Mouse (Mus musculus): ENCODE data around the gene Fuca1. TPM values are rescaled to one million over a fixed set of nuclear protein-coding genes. Genes with fewer than 3 reads are reported as not detected.
"Not testable (repeated sequence)": the region's sequence is repeated elsewhere in the genome, so short reads cannot be mapped to it uniquely, and the experiment has no call there.

Gene Fuca1
- polyA plus RNA-seq, 1 experiment = 43.5 TPM

GRCm38 (mm10) chr4:135934708-135935500, 14.4 kb downstream of the Fuca1 start:
- H3K4me1 ChIP-seq (replicated peaks; ENCODE audit: control insufficient read depth, insufficient read depth, low read length) = no peaks in the 10 kb centered on the region
- H3K4me3 ChIP-seq (ENCODE audit: control insufficient read depth, insufficient read depth, low read length) = no peak overlapping the region
- peaks cover 4% of the 10 kb centered on the region; the same call in 1 of the 2 replicates for H3K36me3 ChIP-seq (ENCODE audit: control insufficient read depth, insufficient read depth, low read length)
- no peak for DNase-seq
- WGBS = 83% methylated on average over 12 of the region's 12 CpGs
- no peaks in the 10 kb centered on the region for H3K27me3 ChIP-seq (ENCODE audit: control insufficient read depth, insufficient read depth, low read length)
- no peak for TF ChIP-seq CTCF (IDR thresholded peaks at IDR 0.05; ENCODE audit: borderline replicate concordance, control insufficient read depth, extremely low read depth, insufficient read depth, low read length, poor library complexity)
- TF ChIP-seq POLR2A (IDR thresholded peaks at IDR 0.05; ENCODE audit: control insufficient read depth, extremely low read depth, insufficient read depth, low read length, poor library complexity) = no peak
- H3K27ac ChIP-seq (ENCODE audit: control insufficient read depth, insufficient read depth, low read length) = no peak overlapping the region

- no peak overlapping the region for H3K27ac ChIP-seq (ENCODE audit: control insufficient read depth, insufficient read depth, low read length)
These were observed 15.0 kb downstream of the Fuca1 start for GRCm38 (mm10) chr4:135935502-135935901.

GRCm38 (mm10) chr4:135938858-135939257, 18.3 kb downstream of the Fuca1 start:
- Histone ChIP-seq H3K4me3 (ENCODE audit: control insufficient read depth, insufficient read depth, low read length) (no peak overlapping the region), H3K27me3 (ENCODE audit: control insufficient read depth, insufficient read depth, low read length) (no peaks in the 10 kb centered on the region), H3K4me1 (replicated peaks; ENCODE audit: control insufficient read depth, insufficient read depth, low read length) (no peaks in the 10 kb centered on the region), H3K36me3 (ENCODE audit: control insufficient read depth, insufficient read depth, low read length) (no peaks in the 10 kb centered on the region; the same call in 1 of the 2 replicates), H3K27ac (ENCODE audit: control insufficient read depth, insufficient read depth, low read length) (no peak overlapping the region)
- WGBS = 98% methylated on average over 7 of the region's 7 CpGs
- no peak for DNase-seq
- TF ChIP-seq CTCF (IDR thresholded peaks at IDR 0.05; ENCODE audit: borderline replicate concordance, control insufficient read depth, extremely low read depth, insufficient read depth, low read length, poor library complexity) (no peak), POLR2A (IDR thresholded peaks at IDR 0.05; ENCODE audit: control insufficient read depth, extremely low read depth, insufficient read depth, low read length, poor library complexity) (no peak)

More at GRCm38 (mm10) chr4:135935502-135935901, 15.0 kb downstream of the Fuca1 start:
- TF ChIP-seq CTCF (IDR thresholded peaks at IDR 0.05; ENCODE audit: borderline replicate concordance, control insufficient read depth, extremely low read depth, insufficient read depth, low read length, poor library complexity) (no peak), POLR2A (IDR thresholded peaks at IDR 0.05; ENCODE audit: control insufficient read depth, extremely low read depth, insufficient read depth, low read length, poor library complexity) (no peak)
- Histone ChIP-seq H3K36me3 (ENCODE audit: control insufficient read depth, insufficient read depth, low read length) (peaks cover 4% of the 10 kb centered on the region; the same call in 1 of the 2 replicates), H3K27me3 (ENCODE audit: control insufficient read depth, insufficient read depth, low read length) (no peaks in the 10 kb centered on the region), H3K4me3 (ENCODE audit: control insufficient read depth, insufficient read depth, low read length) (no peak overlapping the region), H3K4me1 (replicated peaks; ENCODE audit: control insufficient read depth, insufficient read depth, low read length) (no peaks in the 10 kb centered on the region)
- 92% methylated on average over 5 of the region's 5 CpGs for WGBS
- DNase-seq = no peak

GRCm38 (mm10) chr4:135941026-135941425, 20.5 kb downstream of the Fuca1 start:
- not testable (repeated sequence) for H3K4me1 ChIP-seq (replicated peaks; ENCODE audit: control insufficient read depth, insufficient read depth, low read length); H3K27me3 ChIP-seq (ENCODE audit: control insufficient read depth, insufficient read depth, low read length); H3K36me3 ChIP-seq (ENCODE audit: control insufficient read depth, insufficient read depth, low read length); H3K4me3 ChIP-seq (ENCODE audit: control insufficient read depth, insufficient read depth, low read length); H3K27ac ChIP-seq (ENCODE audit: control insufficient read depth, insufficient read depth, low read length); DNase-seq
- 0 out of 2 replicates have a peak, but pooled peaks have one; percentile 21 for TF ChIP-seq CTCF (IDR thresholded peaks at IDR 0.05; ENCODE audit: borderline replicate concordance, control insufficient read depth, extremely low read depth, insufficient read depth, low read length, poor library complexity)
- 95% methylated on average over 8 of the region's 8 CpGs for WGBS

GRCm38 (mm10) chr4:135942193-135942592, 21.7 kb downstream of the Fuca1 start:
- no peak for DNase-seq
- H3K27me3 ChIP-seq (ENCODE audit: control insufficient read depth, insufficient read depth, low read length) = no peaks in the 10 kb centered on the region
- H3K36me3 ChIP-seq (ENCODE audit: control insufficient read depth, insufficient read depth, low read length) = no peaks in the 10 kb centered on the region
- peaks cover 6% of the 10 kb centered on the region for H3K4me1 ChIP-seq (replicated peaks; ENCODE audit: control insufficient read depth, insufficient read depth, low read length)
- no peak overlapping the region for H3K4me3 ChIP-seq (ENCODE audit: control insufficient read depth, insufficient read depth, low read length)
- TF ChIP-seq CTCF (IDR thresholded peaks at IDR 0.05; ENCODE audit: borderline replicate concordance, control insufficient read depth, extremely low read depth, insufficient read depth, low read length, poor library complexity) (no peak), POLR2A (IDR thresholded peaks at IDR 0.05; ENCODE audit: control insufficient read depth, extremely low read depth, insufficient read depth, low read length, poor library complexity) (no peak)
- no peak overlapping the region for H3K27ac ChIP-seq (ENCODE audit: control insufficient read depth, insufficient read depth, low read length)
- WGBS = 79% methylated on average over 6 of the region's 6 CpGs

- H3K27ac ChIP-seq (ENCODE audit: control insufficient read depth, insufficient read depth, low read length) = no peak overlapping the region
- no peak overlapping the region for H3K4me3 ChIP-seq (ENCODE audit: control insufficient read depth, insufficient read depth, low read length)
- no peak for DNase-seq
- TF ChIP-seq CTCF (IDR thresholded peaks at IDR 0.05; ENCODE audit: borderline replicate concordance, control insufficient read depth, extremely low read depth, insufficient read depth, low read length, poor library complexity) (no peak), POLR2A (IDR thresholded peaks at IDR 0.05; ENCODE audit: control insufficient read depth, extremely low read depth, insufficient read depth, low read length, poor library complexity) (no peak)
- peaks cover 10% of the 10 kb centered on the region for H3K4me1 ChIP-seq (replicated peaks; ENCODE audit: control insufficient read depth, insufficient read depth, low read length)
- H3K27me3 ChIP-seq (ENCODE audit: control insufficient read depth, insufficient read depth, low read length) = no peaks in the 10 kb centered on the region
- WGBS = 73% methylated on average over 4 of the region's 4 CpGs
- H3K36me3 ChIP-seq (ENCODE audit: control insufficient read depth, insufficient read depth, low read length) = no peaks in the 10 kb centered on the region
These were observed 22.9 kb downstream of the Fuca1 start for GRCm38 (mm10) chr4:135943389-135943788.
